Mouse (Mus musculus) embryonic fibroblast, embryonic 13.5 days (primary cell): ENCODE measurements around the gene Sf3a2.

Experiments used
- CTCF ChIP-seq: IDR thresholded peaks from 2 replicates; pipeline ENCODE4 v1.5.1; 2011; ENCODE audit warnings: mild to moderate bottlenecking, control low read depth, low read length, moderate library complexity, borderline replicate concordance; ENCODE audit not compliant: insufficient read depth
- POLR2A ChIP-seq: IDR thresholded peaks from 2 replicates; pipeline ENCODE4 v1.6.1; 2011; ENCODE audit warnings: low read depth, mild to moderate bottlenecking, control low read depth, low read length, moderate library complexity

GRCm38 (mm10) chr10:80827870-80828420, 29.9 kb downstream of the Sf3a2 start:
- no peak for TF ChIP-seq CTCF
- TF ChIP-seq POLR2A, result no peak
